12 mouse cellular contexts compared by ENCODE assay signal in genomic region chr7:109944421-109945034, GRCm38 (mm10). TPM values are rescaled to one million over a fixed set of nuclear protein-coding genes. Genes with fewer than 3 reads are reported as not detected.
A peak's percentile ranks its signal among the peaks of the same experiment; 100 is the strongest.
DNase-seq lines count a peak whose midpoint lies in the region; ATAC-seq and TF ChIP-seq lines count a peak whose summit lies in the region.
"Had no signal": no experiment of that assay in that cellular context is flagged by ENCODE, and none has a peak within 500 bp of the region (broad histone marks: within the 10 kb centered on the region; RNA-seq: fewer than 3 reads in every experiment).

No protein-coding gene starts in this region.

- H3K36me3 ChIP-seq in heart, embryonic 14.5 days (ENCODE audit: control insufficient read depth, insufficient read depth, low read length): peaks cover 4% of the 10 kb centered on the region; the same call in 1 of the 2 replicates
- no peaks in the 10 kb centered on the region for H3K36me3 ChIP-seq in liver, adult 2 months (ENCODE audit: control insufficient read depth, insufficient read depth, low read length)
- no peaks in the 10 kb centered on the region for H3K36me3 ChIP-seq in liver, embryonic 12.5 days
- H3K36me3 ChIP-seq: embryonic facial prominence, embryonic 12.5 days had no signal

- H3K9ac ChIP-seq in heart, embryonic 14.5 days (ENCODE audit: low read length): 0 out of 2 replicates have a peak overlapping the region, but pooled peaks have one; percentile 6
- H3K9ac ChIP-seq in liver, adult 2 months (ENCODE audit: low read depth, low read length): no peak overlapping the region
- no peak overlapping the region for H3K9ac ChIP-seq in liver, embryonic 12.5 days
- H3K9ac ChIP-seq: embryonic facial prominence, embryonic 12.5 days had no signal

- DNase-seq in heart, postnatal 25 days (ENCODE audit: low spot score): no peak
- peak; percentile 69 for DNase-seq in liver, adult 2 months (ENCODE audit: extremely low read depth, low read depth, low spot score)
- peak; percentile 93 for DNase-seq in R1 (ENCODE audit: low read depth, low spot score)
- peak; percentile 50 for DNase-seq in lung, postnatal 36 days
- no peak for DNase-seq in retina, embryonic 14.5 days (ENCODE audit: low spot score)
- DNase-seq: cerebellum, adult 8-10 months; heart, postnatal 4 days; liver had no signal

- no peak for ATAC-seq in heart, embryonic 14.5 days (ENCODE audit: insufficient number of reproducible peaks, insufficient read depth, low FRiP score, low read depth)
- ATAC-seq in liver, embryonic 12.5 days: no peak
- ATAC-seq: intestine, postnatal 0 days had no signal

- no peak for TF ChIP-seq CTCF in liver, adult 2 months (IDR thresholded peaks at IDR 0.05; ENCODE audit: low read depth, low read length)

- TF ChIP-seq POLR2A in liver, adult 2 months (IDR thresholded peaks at IDR 0.05; ENCODE audit: extremely low read depth, insufficient read depth, low read length): no peak

- 41% methylated on average over 6 of the region's 6 CpGs for WGBS in heart, embryonic 14.5 days
- WGBS in liver, adult 2 months: 27% methylated on average over 6 of the region's 6 CpGs
- 74% methylated on average over 6 of the region's 6 CpGs for WGBS in liver, embryonic 12.5 days (ENCODE audit: insufficient replicate concordance)

- peaks cover 2 to 28% of the 10 kb centered on the region in 2 experiments for H3K4me1 ChIP-seq in heart, embryonic 14.5 days (ENCODE audit: control insufficient read depth in 2 of 2, insufficient read depth in 2 of 2, low read length in 2 of 2)
- H3K4me1 ChIP-seq in liver, adult 2 months (ENCODE audit: control insufficient read depth, insufficient read depth, low read length): peaks cover 7% of the 10 kb centered on the region; the same call in 1 of the 2 replicates
- peaks cover 7% of the 10 kb centered on the region; the same call in 1 of the 2 replicates for H3K4me1 ChIP-seq in liver, embryonic 12.5 days

- H3K27ac ChIP-seq in heart, embryonic 14.5 days (replicated peaks in 1 of 2; ENCODE audit: control insufficient read depth in 1 of 2, insufficient read depth in 1 of 2, low read depth in 2 of 2, low read length in 2 of 2): peak overlapping the region; percentile 16 to 45; a peak in 2 of 4 replicates
- H3K27ac ChIP-seq in liver, adult 2 months (replicated peaks; ENCODE audit: insufficient read depth, low read depth, low read length): no peak overlapping the region
- H3K27ac ChIP-seq in liver, embryonic 12.5 days: no peak overlapping the region
- H3K27ac ChIP-seq: embryonic facial prominence, embryonic 12.5 days had no signal

- H3K27me3 ChIP-seq in heart, embryonic 14.5 days (ENCODE audit: control insufficient read depth, insufficient read depth, low read length): no peaks in the 10 kb centered on the region
- no peaks in the 10 kb centered on the region for H3K27me3 ChIP-seq in liver, adult 2 months (ENCODE audit: control insufficient read depth, insufficient read depth, low read length)
- no peaks in the 10 kb centered on the region for H3K27me3 ChIP-seq in liver, embryonic 12.5 days (replicated peaks)
- H3K27me3 ChIP-seq: embryonic facial prominence, embryonic 12.5 days had no signal

- peaks cover 31% of the 10 kb centered on the region for H3K79me2 ChIP-seq in liver, adult 2 months (ENCODE audit: control insufficient read depth, insufficient read depth, low read length)

- H3K4me2 ChIP-seq in heart, embryonic 14.5 days (ENCODE audit: low read length): peak overlapping the region; percentile 1; the same call in 1 of the 2 replicates
- no peak overlapping the region for H3K4me2 ChIP-seq in liver, embryonic 12.5 days
- H3K4me2 ChIP-seq: embryonic facial prominence, embryonic 12.5 days had no signal

- no peak overlapping the region for H3K4me3 ChIP-seq in heart, embryonic 14.5 days (ENCODE audit: control insufficient read depth in 1 of 2, insufficient read depth in 1 of 2, low read depth in 1 of 2, low read length in 2 of 2)
- no peak overlapping the region for H3K4me3 ChIP-seq in liver, adult 2 months (ENCODE audit: insufficient read depth, low read depth, low read length)
- H3K4me3 ChIP-seq in liver, embryonic 12.5 days: no peak overlapping the region
- H3K4me3 ChIP-seq: embryonic facial prominence, embryonic 12.5 days had no signal

- intact Hi-C loops in heart, postnatal 25 days (cut with DNase I): no loop called here

- H3K9me3 ChIP-seq in heart, embryonic 14.5 days (ENCODE audit: control insufficient read depth, low read length): no peaks in the 10 kb centered on the region
- no peaks in the 10 kb centered on the region for H3K9me3 ChIP-seq in liver, embryonic 12.5 days (replicated peaks)
- H3K9me3 ChIP-seq: embryonic facial prominence, embryonic 12.5 days had no signal

RNA-seq across cellular contexts. Expression of gene Dennd5a, which starts 15.7 kb away (rescaled TPM):
- 62.6 and 66.1 TPM in 2 replicates for polyA plus RNA-seq in heart, embryonic 14.5 days (2014; fragmentation: Nextera tagmentation; extraction: Ambion mirVana)
- total RNA-seq in heart, postnatal 25 days (2021): 100 to 1,000 TPM; 144 to 148 TPM
- total RNA-seq in liver, adult 2 months (2014; rRNA removed): 25.5 and 26.2 TPM in 2 replicates
- 17.4 and 24.1 TPM in 2 replicates for polyA plus RNA-seq in liver, adult 2 months (2012; rRNA removed)
- 13.3 and 14.8 TPM in 2 replicates for polyA plus RNA-seq in liver, embryonic 12.5 days (2016; fragmentation: Nextera tagmentation; extraction: Ambion mirVana)

RNA-seq across cellular contexts. Expression of gene Tmem41b, which starts 42.2 kb away (rescaled TPM):
- polyA plus RNA-seq in heart, embryonic 14.5 days (2014; fragmentation: Nextera tagmentation; extraction: Ambion mirVana): 48.4 and 53.5 TPM in 2 replicates
- 10 to 100 TPM; 45.8 to 56.8 TPM for total RNA-seq in heart, postnatal 25 days (2021)
- total RNA-seq in liver, adult 2 months (2014; rRNA removed): 42.9 and 43.1 TPM in 2 replicates
- polyA plus RNA-seq in liver, adult 2 months (2012; rRNA removed): 21.1 and 21.6 TPM in 2 replicates
- 47.3 and 47.4 TPM in 2 replicates for polyA plus RNA-seq in liver, embryonic 12.5 days (2016; fragmentation: Nextera tagmentation; extraction: Ambion mirVana)

Comparison
In these comparisons a context has a peak if more than half of its experiments do, and no peak if none do; other contexts are left out.
1. H3K27ac ChIP-seq: peak in heart, embryonic 14.5 days (2 of 2); none in liver, adult 2 months (single experiment) and liver, embryonic 12.5 days (single experiment).
2. DNase-seq: peak in liver, adult 2 months (single experiment), R1 (single experiment) and lung, postnatal 36 days (single experiment); none in heart, postnatal 25 days (single experiment) and retina, embryonic 14.5 days (single experiment).